Mouse (Mus musculus) CH12.LX (cell line): ENCODE measurements at regions not wholly inside any gene's neighbourhood (a gene's known extent, or its start where the extent isn't known, plus 50 kb on each side); places are given as distances from the start of the nearest gene placed in this dataset.

ENCODE experiments used
- DNase-seq: peaks from one replicate; pipeline ENCODE4 v3.0.0-alpha.2; 2013; ENCODE audit errors: extremely low read depth
- H3K27ac ChIP-seq: 2 replicates; pipeline ENCODE4 v1.5.1; 2012; ENCODE audit warnings: low read depth, mild to moderate bottlenecking, control low read depth, moderate library complexity; ENCODE audit not compliant: insufficient read depth
- H3K27me3 ChIP-seq: replicated peaks from 2 replicates; pipeline ENCODE3; 2012; ENCODE audit warnings: inconsistent platforms
- H3K36me3 ChIP-seq, 2 experiments: replicated peaks in 1 of 2; 2 replicates each; pipeline versions ENCODE3 to v1.6.1; 2012; ENCODE audit warnings: inconsistent platforms in 1 of 2, low read length in 1 of 2, mild to moderate bottlenecking in 1 of 2, mixed read lengths in 1 of 2, moderate library complexity in 1 of 2; ENCODE audit not compliant: control insufficient read depth in 1 of 2, insufficient read depth in 1 of 2
- H3K4me1 ChIP-seq, 2 experiments: 2 replicates each; pipeline ENCODE4 v1.6.1; 2012; ENCODE audit warnings: inconsistent platforms in 1 of 2, moderate library complexity in 1 of 2; ENCODE audit not compliant: insufficient read depth in 2 of 2, control insufficient read depth in 1 of 2
- H3K4me2 ChIP-seq: 2 replicates; pipeline ENCODE4 v1.6.1; 2012; ENCODE audit warnings: low read depth, mild to moderate bottlenecking, control low read depth; ENCODE audit not compliant: poor library complexity, insufficient read depth, severe bottlenecking
- H3K4me3 ChIP-seq, 3 experiments: fragments of 150-350 bp in 1 of 3; sonication (generic) in 1 of 3; replicated peaks in 1 of 3; 2 replicates each; pipeline versions ENCODE3 to v1.5.1; 2011 to 2012; ENCODE audit warnings: low read depth in 2 of 3, low read length in 2 of 3, mild to moderate bottlenecking in 2 of 3, moderate library complexity in 2 of 3, control low read depth in 1 of 3, improper control_type of control experiment in 1 of 3, inconsistent platforms in 1 of 3, mixed read lengths in 1 of 3; ENCODE audit not compliant: poor library complexity in 1 of 3
- H3K79me2 ChIP-seq: replicated peaks from 2 replicates; pipeline ENCODE4 v1.6.1; 2012; ENCODE audit warnings: mild to moderate bottlenecking, moderate library complexity; ENCODE audit not compliant: control insufficient read depth, poor library complexity, insufficient read depth, severe bottlenecking; ENCODE audit errors: extremely low read depth
- H3K9ac ChIP-seq: 2 replicates; pipeline ENCODE4 v1.6.1; 2012; ENCODE audit warnings: low read depth, mild to moderate bottlenecking, control low read depth, moderate library complexity; ENCODE audit not compliant: insufficient read depth
- H3K9me3 ChIP-seq: replicated peaks from 2 replicates; pipeline ENCODE3; 2012; ENCODE audit warnings: low read length, inconsistent platforms, mixed read lengths
- BHLHE40 ChIP-seq: IDR thresholded peaks from 2 replicates; pipeline ENCODE4 v1.6.1; 2011; ENCODE audit warnings: mild to moderate bottlenecking, low read depth, low read length, improper control_type of control experiment
- CHD1 ChIP-seq: IDR thresholded peaks from 2 replicates; pipeline ENCODE4 v1.6.1; 2012; ENCODE audit warnings: low read depth, low read length, improper control_type of control experiment, inconsistent platforms
- CHD2 ChIP-seq: IDR thresholded peaks from 2 replicates; pipeline ENCODE4 v1.6.1; 2011; ENCODE audit warnings: low read length, improper control_type of control experiment
- GABPA ChIP-seq: IDR thresholded peaks from 2 replicates; pipeline ENCODE4 v1.6.1; 2012; ENCODE audit warnings: low read depth, low read length, improper control_type of control experiment, inconsistent platforms; ENCODE audit not compliant: insufficient replicate concordance
- HCFC1 ChIP-seq: IDR thresholded peaks from 2 replicates; pipeline ENCODE4 v1.6.1; 2012; ENCODE audit warnings: low read depth, mild to moderate bottlenecking, inconsistent platforms, low read length, improper control_type of control experiment
- JUN ChIP-seq: IDR thresholded peaks from 2 replicates; pipeline ENCODE4 v1.6.1; 2011; ENCODE audit warnings: low read depth, mild to moderate bottlenecking, low read length, improper control_type of control experiment, moderate library complexity; ENCODE audit not compliant: insufficient read depth
- KAT2A ChIP-seq: IDR thresholded peaks from 2 replicates; pipeline ENCODE4 v1.6.1; 2012; ENCODE audit warnings: low read length, improper control_type of control experiment, inconsistent platforms; ENCODE audit not compliant: insufficient replicate concordance
- MXI1 ChIP-seq: IDR thresholded peaks from 2 replicates; pipeline ENCODE4 v1.6.1; 2011; ENCODE audit warnings: mild to moderate bottlenecking, low read depth, low read length, improper control_type of control experiment
- MYC ChIP-seq: IDR thresholded peaks from 2 replicates; pipeline ENCODE4 v1.6.1; 2011; ENCODE audit warnings: low read depth, mild to moderate bottlenecking, improper control_type of control experiment, low read length
- NELFE ChIP-seq: IDR thresholded peaks from 2 replicates; pipeline ENCODE4 v1.6.1; 2011; ENCODE audit warnings: low read depth, low read length, improper control_type of control experiment
- POLR2A ChIP-seq: IDR thresholded peaks from 2 replicates; pipeline ENCODE4 v1.6.1; 2011; ENCODE audit warnings: low read depth, mild to moderate bottlenecking, improper control_type of control experiment, low read length
- POLR2AphosphoS2 ChIP-seq: IDR thresholded peaks from 2 replicates; pipeline ENCODE4 v1.6.1; 2011; ENCODE audit warnings: low read depth, low read length, improper control_type of control experiment
- RAD21 ChIP-seq: IDR thresholded peaks from 2 replicates; pipeline ENCODE4 v1.6.1; 2011; ENCODE audit warnings: low read depth, mild to moderate bottlenecking, low read length, improper control_type of control experiment, moderate library complexity
- SMC3 ChIP-seq: IDR thresholded peaks from 2 replicates; pipeline ENCODE4 v1.6.1; 2011; ENCODE audit warnings: low read depth, low read length, improper control_type of control experiment
- TBP ChIP-seq: conservative IDR thresholded peaks from 2 replicates; pipeline ENCODE4 v1.6.1; 2011; ENCODE audit warnings: low read depth, low read length, improper control_type of control experiment
- UBTF ChIP-seq: IDR thresholded peaks from 2 replicates; pipeline ENCODE4 v1.6.1; 2012; ENCODE audit warnings: low read depth, mild to moderate bottlenecking, inconsistent platforms, low read length, improper control_type of control experiment, moderate library complexity
- USF1 ChIP-seq: IDR thresholded peaks from 2 replicates; pipeline ENCODE4 v1.6.1; 2014; ENCODE audit warnings: low read depth, mild to moderate bottlenecking, inconsistent platforms, low read length, improper control_type of control experiment
- USF2 ChIP-seq: conservative IDR thresholded peaks from 2 replicates; pipeline ENCODE4 v1.6.1; 2011; ENCODE audit warnings: low read depth, low read length, improper control_type of control experiment
- ZKSCAN1 ChIP-seq: IDR thresholded peaks from 2 replicates; pipeline ENCODE4 v1.6.1; 2012; ENCODE audit warnings: low read depth, inconsistent platforms, low read length, improper control_type of control experiment, borderline replicate concordance
- ZMIZ1 ChIP-seq: IDR thresholded peaks from 2 replicates; pipeline ENCODE4 v1.6.1; 2012; ENCODE audit warnings: low read depth, mild to moderate bottlenecking, inconsistent platforms, low read length, improper control_type of control experiment
- dilution Hi-C: fragments of 300-500 bp; cut with MboI; formaldehyde crosslinking; loops from 2 replicates; pipeline ENCODE4 v1.14.3; 2020; ENCODE audit warnings: low sequenced_read_pairs; ENCODE audit not compliant: extremely low pct_unique_long_range_greater_than_20kb, extremely low pct_ligation_motif_present
- in situ Hi-C: fragments of 300-500 bp; cut with MboI; formaldehyde crosslinking; loops from 3 replicates; pipeline ENCODE4 v1.14.3; 2019; ENCODE audit warnings: low sequenced_read_pairs, low pct_ligation_motif_present, low pct_unique_long_range_greater_than_20kb, mixed read lengths

DNA sequence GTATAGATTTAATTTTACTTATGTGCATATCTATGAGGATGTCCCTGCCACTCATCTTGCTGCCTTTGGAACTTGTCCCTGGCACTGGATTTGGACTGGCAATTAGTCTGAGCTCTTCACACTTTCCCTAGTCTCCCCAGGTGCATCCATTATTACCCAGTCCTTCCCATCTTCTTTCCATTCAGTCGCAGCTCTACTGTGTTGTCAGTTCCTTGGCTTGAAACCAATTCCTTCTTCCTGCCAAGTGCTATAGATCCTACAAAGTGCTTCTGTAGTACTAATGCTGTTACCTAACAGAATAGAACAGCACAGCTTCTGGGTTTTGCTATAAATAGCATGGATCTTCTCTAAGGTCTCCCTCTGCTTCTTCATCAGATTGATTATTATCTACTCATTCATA, 228.0 kb upstream of the Ppfia2 start:
- H3K4me2 ChIP-seq, result no peak overlapping the region
- H3K9ac ChIP-seq, result no peak overlapping the region
- H3K27ac ChIP-seq, result no peak overlapping the region
- H3K4me3 ChIP-seq, result no peak overlapping the region
- H3K9me3 ChIP-seq, result peaks cover 18% of the 10 kb centered on the region
- DNase-seq, result no peak
- TF ChIP-seq ZMIZ1 (no peak), ZKSCAN1 (no peak)
- in situ Hi-C loops, result no loop called here
- H3K36me3 ChIP-seq, result no peaks in the 10 kb centered on the region
- no peaks in the 10 kb centered on the region for H3K4me1 ChIP-seq
- dilution Hi-C loops, result no loop called here
- no peaks in the 10 kb centered on the region for H3K79me2 ChIP-seq
- H3K27me3 ChIP-seq, result no peaks in the 10 kb centered on the region

DNA sequence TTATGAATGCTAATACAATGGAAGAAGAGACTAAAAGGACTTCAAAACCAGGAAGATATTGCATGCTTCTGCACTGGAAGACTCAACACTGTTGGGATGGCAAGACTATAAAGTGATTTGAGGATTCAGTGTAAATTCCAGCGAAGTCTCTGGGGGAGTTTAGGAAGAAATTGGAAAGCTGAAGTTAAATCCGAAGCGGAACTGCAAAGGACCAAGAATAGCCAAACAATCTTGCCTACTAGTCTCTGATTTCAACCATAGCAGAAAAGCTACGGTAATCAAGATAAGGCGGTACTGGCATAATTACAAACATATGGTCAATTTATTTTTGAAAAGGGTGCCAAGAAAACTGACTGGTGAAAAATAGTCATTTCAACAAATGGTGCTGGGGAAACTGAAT, 216.0 kb upstream of the Ppfia2 start:
- DNase-seq, result no peak
- no peak for TF ChIP-seq BHLHE40
- Histone ChIP-seq H3K36me3 (no peaks in the 10 kb centered on the region), H3K9ac (no peak overlapping the region), H3K9me3 (peaks cover 24% of the 10 kb centered on the region), H3K4me3 (no peak overlapping the region), H3K27me3 (no peaks in the 10 kb centered on the region), H3K4me2 (no peak overlapping the region), H3K4me1 (no peaks in the 10 kb centered on the region), H3K79me2 (no peaks in the 10 kb centered on the region), H3K27ac (no peak overlapping the region)
- in situ Hi-C loops (no loop called here), dilution Hi-C loops (no loop called here)

DNA sequence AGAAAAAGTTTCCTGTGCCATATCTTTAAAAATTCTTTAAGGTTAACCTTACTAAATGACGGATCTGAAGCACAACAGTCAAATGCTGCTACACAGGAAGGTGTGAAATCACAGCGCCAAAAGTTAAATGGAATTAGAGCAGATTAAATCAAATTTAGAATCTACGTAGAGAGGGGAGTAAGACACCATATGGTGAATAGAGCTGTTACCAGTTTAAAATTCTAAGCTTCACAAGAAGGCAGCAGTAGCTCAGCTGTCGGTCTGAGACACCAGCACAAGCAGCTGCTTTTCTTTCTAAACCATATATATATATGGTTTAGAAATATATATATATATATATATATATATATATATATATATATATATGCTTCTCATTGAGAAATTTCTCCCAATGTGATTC, 210.3 kb upstream of the Ppfia2 start:
- Histone ChIP-seq H3K79me2 (no peaks in the 10 kb centered on the region), H3K27me3 (no peaks in the 10 kb centered on the region), H3K9me3 (peaks cover 19% of the 10 kb centered on the region), H3K4me2 (no peak overlapping the region), H3K27ac (no peak overlapping the region), H3K4me3 (no peak overlapping the region), H3K36me3 (no peaks in the 10 kb centered on the region), H3K4me1 (no peaks in the 10 kb centered on the region), H3K9ac (no peak overlapping the region)
- dilution Hi-C loops (no loop called here), in situ Hi-C loops (no loop called here)
- no peak for DNase-seq
- TF ChIP-seq SMC3 (no peak), POLR2A (no peak), POLR2AphosphoS2 (no peak), USF2 (no peak), TBP (no peak), GABPA (no peak), NELFE (no peak), MXI1 (no peak), USF1 (no peak), MYC (no peak), RAD21 (no peak), HCFC1 (no peak), JUN (no peak), CHD2 (no peak), KAT2A (no peak), ZKSCAN1 (no peak), UBTF (no peak), CHD1 (no peak), BHLHE40 (no peak)
